Mouse (Mus musculus) MEL (cell line): ENCODE data around the gene Stil. TPM values are rescaled to one million over a fixed set of nuclear protein-coding genes. Genes with fewer than 3 reads are reported as not detected.

Experiments
- DNase-seq: peaks from one replicate; pipeline ENCODE4 v3.0.0; 2011; ENCODE audit warnings: low read depth, low spot score
- H3K27ac ChIP-seq: 2 replicates; pipeline ENCODE4 v1.5.1; 2012; ENCODE audit warnings: low read depth, mild to moderate bottlenecking, control low read depth, low read length, moderate library complexity; ENCODE audit not compliant: control insufficient read depth
- H3K27me3 ChIP-seq, 2 experiments: fragments of 150-350 bp in 1 of 2; sonication (generic) in 1 of 2; 2 replicates each; pipeline ENCODE4 v1.6.1; 2012; ENCODE audit warnings: low read length in 2 of 2, mild to moderate bottlenecking in 2 of 2, improper control_type of control experiment in 1 of 2, moderate library complexity in 1 of 2; ENCODE audit not compliant: insufficient read depth in 2 of 2, control insufficient read depth in 1 of 2
- H3K36me3 ChIP-seq, 2 experiments: 2 replicates each; pipeline ENCODE4 v1.6.1; 2012 to 2014; ENCODE audit warnings: low read length in 2 of 2, improper control_type of control experiment in 1 of 2, inconsistent platforms in 1 of 2, mild to moderate bottlenecking in 1 of 2; ENCODE audit not compliant: insufficient read depth in 2 of 2, control insufficient read depth in 1 of 2
- H3K4me1 ChIP-seq, 2 experiments: fragments of 150-350 bp in 1 of 2; sonication (generic) in 1 of 2; 2 replicates each; pipeline ENCODE4 v1.6.1; 2012; ENCODE audit warnings: low read length in 2 of 2, improper control_type of control experiment in 1 of 2, mild to moderate bottlenecking in 1 of 2; ENCODE audit not compliant: insufficient read depth in 2 of 2, control insufficient read depth in 1 of 2
- H3K4me3 ChIP-seq, 2 experiments: fragments of 150-350 bp in 1 of 2; sonication (generic) in 1 of 2; 2 replicates each; pipeline ENCODE4 v1.5.1; 2012; ENCODE audit warnings: low read depth in 2 of 2, low read length in 2 of 2, mild to moderate bottlenecking in 2 of 2, moderate library complexity in 2 of 2, control low read depth in 1 of 2, improper control_type of control experiment in 1 of 2; ENCODE audit not compliant: control insufficient read depth in 1 of 2, insufficient read depth in 1 of 2
- H3K79me2 ChIP-seq: 2 replicates; pipeline ENCODE4 v1.6.1; 2012; ENCODE audit warnings: mild to moderate bottlenecking, low read length, moderate library complexity; ENCODE audit not compliant: control insufficient read depth, poor library complexity, insufficient read depth
- H3K9ac ChIP-seq: 2 replicates; pipeline ENCODE4 v1.6.1; 2012; ENCODE audit warnings: low read depth, mild to moderate bottlenecking, control low read depth, low read length, moderate library complexity; ENCODE audit not compliant: control insufficient read depth, poor library complexity, severe bottlenecking
- H3K9me3 ChIP-seq: fragments of 150-350 bp; sonication (generic); replicated peaks from 2 replicates; pipeline ENCODE4 v1.6.1; 2012; ENCODE audit warnings: mild to moderate bottlenecking, low read length, improper control_type of control experiment, moderate library complexity; ENCODE audit not compliant: insufficient read depth
- CHD1 ChIP-seq: IDR thresholded peaks from 2 replicates; pipeline ENCODE4 v1.6.1; 2012; ENCODE audit warnings: low read depth, mild to moderate bottlenecking, inconsistent platforms, low read length, improper control_type of control experiment
- CTCF ChIP-seq, 3 experiments: IDR thresholded peaks in 2 of 3; conservative IDR thresholded peaks in 1 of 3; 2 replicates each; pipeline ENCODE4 v1.5.1; 2011 to 2012; ENCODE audit warnings: low read length in 3 of 3, low read depth in 2 of 3, mild to moderate bottlenecking in 2 of 3, improper control_type of control experiment in 1 of 3, inconsistent platforms in 1 of 3, mixed read lengths in 1 of 3, moderate library complexity in 1 of 3; ENCODE audit not compliant: control insufficient read depth in 1 of 3, insufficient read depth in 1 of 3, poor library complexity in 1 of 3, severe bottlenecking in 1 of 3
- E2F4 ChIP-seq: IDR thresholded peaks from 2 replicates; pipeline ENCODE4 v1.6.1; 2011; ENCODE audit warnings: low read depth, low read length, improper control_type of control experiment, borderline replicate concordance
- EP300 ChIP-seq, 2 experiments: IDR thresholded peaks; 2 replicates each; pipeline ENCODE4 v1.6.1; 2011; ENCODE audit warnings: improper control_type of control experiment in 2 of 2, low read length in 2 of 2, low read depth in 1 of 2, mild to moderate bottlenecking in 1 of 2
- ETS1 ChIP-seq: IDR thresholded peaks from 2 replicates; pipeline ENCODE4 v1.6.1; 2012; ENCODE audit warnings: low read depth, mild to moderate bottlenecking, inconsistent platforms, low read length, improper control_type of control experiment, moderate library complexity
- GATA1 ChIP-seq: IDR thresholded peaks from 2 replicates; pipeline ENCODE4 v1.6.1; 2011; ENCODE audit warnings: low read depth, low read length, improper control_type of control experiment
- MXI1 ChIP-seq: IDR thresholded peaks from 2 replicates; pipeline ENCODE4 v1.6.1; 2011; ENCODE audit warnings: mild to moderate bottlenecking, low read depth, low read length, improper control_type of control experiment
- NELFE ChIP-seq: IDR thresholded peaks from 2 replicates; pipeline ENCODE4 v1.6.1; 2011; ENCODE audit warnings: low read depth, low read length, improper control_type of control experiment
- POLR2AphosphoS2 ChIP-seq: IDR thresholded peaks from 2 replicates; pipeline ENCODE4 v1.6.1; 2011; ENCODE audit warnings: low read length, improper control_type of control experiment
- RAD21 ChIP-seq: IDR thresholded peaks from 2 replicates; pipeline ENCODE4 v1.6.1; 2011; ENCODE audit warnings: mild to moderate bottlenecking, low read depth, low read length, improper control_type of control experiment
- RCOR1 ChIP-seq: IDR thresholded peaks from 2 replicates; pipeline ENCODE4 v1.6.1; 2012; ENCODE audit warnings: low read depth, mild to moderate bottlenecking, inconsistent platforms, low read length, improper control_type of control experiment
- SIN3A ChIP-seq: IDR thresholded peaks from 2 replicates; pipeline ENCODE4 v1.6.1; 2012; ENCODE audit warnings: low read length, improper control_type of control experiment, inconsistent platforms
- SMC3 ChIP-seq: IDR thresholded peaks from 2 replicates; pipeline ENCODE4 v1.6.1; 2011; ENCODE audit warnings: low read depth, low read length, improper control_type of control experiment
- TBP ChIP-seq: IDR thresholded peaks from 2 replicates; pipeline ENCODE4 v1.8.0; 2011; ENCODE audit warnings: low read depth, low read length, improper control_type of control experiment
- USF1 ChIP-seq: IDR thresholded peaks from 2 replicates; pipeline ENCODE4 v1.6.1; 2014; ENCODE audit warnings: low read depth, mild to moderate bottlenecking, inconsistent platforms, low read length, improper control_type of control experiment, moderate library complexity
- USF2 ChIP-seq, 2 experiments: IDR thresholded peaks; 2 replicates each; pipeline ENCODE4 v1.6.1; 2011 to 2012; ENCODE audit warnings: improper control_type of control experiment in 2 of 2, low read length in 2 of 2, borderline replicate concordance in 1 of 2, inconsistent platforms in 1 of 2, low read depth in 1 of 2, mild to moderate bottlenecking in 1 of 2; ENCODE audit not compliant: insufficient read depth in 1 of 2
- ZKSCAN1 ChIP-seq: IDR thresholded peaks from 2 replicates; pipeline ENCODE4 v1.6.1; 2012; ENCODE audit warnings: low read depth, mild to moderate bottlenecking, inconsistent platforms, low read length, improper control_type of control experiment, moderate library complexity
- polyA plus RNA-seq, 2 experiments: library from polyadenylated mRNA; stranded (reverse) in 1 of 2; unstranded in 1 of 2; fragments of >175 nt in 1 of 2; fragments of >200 nt in 1 of 2; gene quantifications; 2 replicates each; pipeline versions ENCODE4 v1.2.1 to v1.2.4; 2012; ENCODE audit warnings: low replicate concordance in 2 of 2, low read depth in 1 of 2; ENCODE audit not compliant: insufficient read length in 2 of 2, insufficient read depth in 1 of 2, missing spikeins in 1 of 2
- total RNA-seq: library from RNA; depleted of rRNA; stranded (reverse); fragments of 300-350 nt; gene quantifications from 2 replicates; pipeline ENCODE4 v1.2.3, GENCODE M21; 2012

Stil gene
- total and polyA plus RNA-seq, 3 experiments = 5.0 to 9.1 TPM; not detected in 1

- Histone ChIP-seq H3K27me3 (no peaks in the 10 kb centered on the region), H3K9me3 (no peaks in the 10 kb centered on the region), H3K9ac (no peak overlapping the region), H3K79me2 (peaks cover 36% of the 10 kb centered on the region), H3K27ac (no peak overlapping the region), H3K4me1 (peaks cover 12 to 20% of the 10 kb centered on the region in 2 experiments), H3K36me3 (peaks cover 0 to 34% of the 10 kb centered on the region in 2 experiments; a peak in 2 of 4 replicates), H3K4me3 (no peak overlapping the region)
- 0 out of 2 replicates have a peak, but pooled peaks have one; percentile 12 for TF ChIP-seq MXI1
- TF ChIP-seq POLR2AphosphoS2 = no peak
- TF ChIP-seq SIN3A = peak; percentile 50; the same call in 1 of the 2 replicates
- no peak for TF ChIP-seq USF1
- no peak for TF ChIP-seq NELFE
- peak in 1 of 2 experiments; percentile 25; a peak in 1 of 4 replicates for TF ChIP-seq EP300 (IDR thresholded peaks at IDR 0.05; ENCODE audit: low read depth in 1 of 2, low read length in 2 of 2)
- peak; percentile 68; the same call in 1 of the 2 replicates for TF ChIP-seq CHD1
- TF ChIP-seq GATA1 = no peak
- peak; percentile 54 for TF ChIP-seq RCOR1
- TF ChIP-seq RAD21 = peak; percentile 22
- TF ChIP-seq SMC3 = peak; percentile 16; the same call in 1 of the 2 replicates
- TF ChIP-seq USF2 (IDR thresholded peaks at IDR 0.05; ENCODE audit: borderline replicate concordance in 1 of 2, insufficient read depth in 1 of 2, low read depth in 1 of 2, low read length in 2 of 2) = no peak
- peak in 1 of 3 experiments; percentile 55; a peak in 3 of 6 replicates for TF ChIP-seq CTCF (IDR thresholded peaks at IDR 0.05 in 2 of 3, conservative IDR thresholded peaks at IDR 0.05 in 1 of 3; ENCODE audit: control insufficient read depth in 1 of 3, insufficient read depth in 1 of 3, low read depth in 2 of 3, low read length in 3 of 3, poor library complexity in 1 of 3, severe bottlenecking in 1 of 3)
- peak; percentile 99 for TF ChIP-seq ZKSCAN1
- TF ChIP-seq E2F4 = no peak
- TF ChIP-seq ETS1 = peak; percentile 21; the same call in 1 of the 2 replicates
- peak; percentile 63 for DNase-seq
Observed at GRCm38 (mm10) chr4:114983020-114983419, 16.9 kb upstream of the Stil start.

GRCm38 (mm10) chr4:114986211-114986590, 13.8 kb upstream of the Stil start:
- DNase-seq = no peak
- Histone ChIP-seq H3K4me1 (peaks cover 12 to 18% of the 10 kb centered on the region in 2 experiments), H3K36me3 (peaks cover 0 to 27% of the 10 kb centered on the region in 2 experiments; a peak in 2 of 4 replicates), H3K27me3 (no peaks in the 10 kb centered on the region), H3K4me3 (peak overlapping the region; percentile 59 to 79), H3K9me3 (no peaks in the 10 kb centered on the region), H3K27ac (peak overlapping the region; percentile 87), H3K9ac (peak overlapping the region; percentile 90), H3K79me2 (peaks cover 25% of the 10 kb centered on the region)
- no peak for TF ChIP-seq TBP
- TF ChIP-seq MXI1 = peak; percentile 1; the same call in 1 of the 2 replicates
